Mouse (Mus musculus) midbrain, embryonic 10.5 days (tissue): ENCODE results near the gene Slfn5. TPM values are rescaled to one million over a fixed set of nuclear protein-coding genes. Genes with fewer than 3 reads are reported as not detected.
A peak's percentile ranks its signal among the peaks of the same experiment; 100 is the strongest.

Experiments
- DNase-seq: peaks from one replicate; pipeline ENCODE4 v3.0.0-alpha.2; 2017; ENCODE audit warnings: low spot score
- H3K27ac ChIP-seq: fragments of 300-500 bp; sonication (generic); replicated peaks from 2 replicates; pipeline ENCODE4 v1.5.1; 2016; ENCODE audit warnings: mild to moderate bottlenecking
- H3K27me3 ChIP-seq: fragments of 300-500 bp; sonication (generic); 2 replicates; pipeline ENCODE4 v1.6.1; 2016; ENCODE audit warnings: low read depth, mild to moderate bottlenecking; ENCODE audit not compliant: poor library complexity, severe bottlenecking
- H3K36me3 ChIP-seq: fragments of 300-500 bp; sonication (generic); 2 replicates; pipeline ENCODE4 v1.6.1; 2016; ENCODE audit warnings: mild to moderate bottlenecking, moderate library complexity
- H3K4me1 ChIP-seq: fragments of 300-500 bp; sonication (generic); 2 replicates; pipeline ENCODE4 v1.6.1; 2016
- H3K4me3 ChIP-seq: fragments of 300-500 bp; sonication (generic); 2 replicates; pipeline ENCODE4 v1.5.1; 2016; ENCODE audit warnings: mild to moderate bottlenecking, moderate library complexity
- H3K9me3 ChIP-seq: fragments of 300-500 bp; sonication (generic); replicated peaks from 2 replicates; pipeline ENCODE4 v1.6.1; 2016; ENCODE audit warnings: mild to moderate bottlenecking
- WGBS: fragments of 180-500 bp; shearing (Covaris S2); methylation state at CpG from one replicate; pipeline ENCODE4 v1.1.7; 2016; 5-methylcytosine and 5-hydroxymethylcytosine counted together
- polyA plus RNA-seq: library from polyadenylated mRNA; unstranded; fragments of >200 nt; fragmentation: Nextera tagmentation; extraction: Ambion mirVana; gene quantifications from 2 replicates; pipeline ENCODE4 v1.2.1, GENCODE M21; 2016

The Slfn5 gene
- 0.11 and 0.22 TPM in 2 replicates for polyA plus RNA-seq

GRCm38 (mm10) chr11:82950736-82951481, at the start of gene Slfn5:
Slfn5 (plus strand) TSS chr11:82951349.
- Histone ChIP-seq H3K36me3 (no peaks in the 10 kb centered on the region), H3K9me3 (no peaks in the 10 kb centered on the region), H3K4me1 (peaks cover 11% of the 10 kb centered on the region), H3K27ac (no peak within 1 kb of the TSS), H3K4me3 (peak within 1 kb of the TSS; percentile 35), H3K27me3 (peaks cover 56% of the 10 kb centered on the region)
- DNase-seq: no peak
- 11% methylated on average over 10 of the region's 10 CpGs for WGBS

- Histone ChIP-seq H3K36me3 (peaks cover 94% of the 10 kb centered on the region), H3K27me3 (no peaks in the 10 kb centered on the region), H3K4me1 (no peaks in the 10 kb centered on the region), H3K9me3 (no peaks in the 10 kb centered on the region), H3K27ac (no peak overlapping the region), H3K4me3 (no peak overlapping the region)
- DNase-seq: no peak
- 94% methylated on average over 20 of the region's 20 CpGs for WGBS
Observed at GRCm38 (mm10) chr11:82901606-82902310, 49.4 kb upstream of the Slfn5 start.

GRCm38 (mm10) chr11:82904952-82905351, 46.2 kb upstream of the Slfn5 start:
- WGBS: 70% methylated on average over 8 of the region's 8 CpGs
- no peak for DNase-seq
- H3K4me1 ChIP-seq: peaks cover 15% of the 10 kb centered on the region

GRCm38 (mm10) chr11:82905816-82906215, 45.3 kb upstream of the Slfn5 start:
- H3K27ac ChIP-seq: no peak overlapping the region
- 96% methylated on average over 5 of the region's 5 CpGs for WGBS
- H3K9me3 ChIP-seq: no peaks in the 10 kb centered on the region
- DNase-seq: no peak
- no peak overlapping the region for H3K4me3 ChIP-seq
- peaks cover 12% of the 10 kb centered on the region; the same call in 1 of the 2 replicates for H3K27me3 ChIP-seq
- peaks cover 60% of the 10 kb centered on the region for H3K36me3 ChIP-seq
- H3K4me1 ChIP-seq: peaks cover 15% of the 10 kb centered on the region

More at GRCm38 (mm10) chr11:82904952-82905351, 46.2 kb upstream of the Slfn5 start:
- H3K4me3 ChIP-seq: no peak overlapping the region
- no peak overlapping the region for H3K27ac ChIP-seq
- peaks cover 68% of the 10 kb centered on the region for H3K36me3 ChIP-seq
- H3K9me3 ChIP-seq: no peaks in the 10 kb centered on the region
- H3K27me3 ChIP-seq: peaks cover 8% of the 10 kb centered on the region; the same call in 1 of the 2 replicates

- Histone ChIP-seq H3K27ac (peak within 1 kb of the TSS; percentile 89), H3K4me3 (peak within 1 kb of the TSS; percentile 95), H3K9me3 (no peaks in the 10 kb centered on the region), H3K4me1 (peaks cover 15% of the 10 kb centered on the region), H3K36me3 (peaks cover 39% of the 10 kb centered on the region), H3K27me3 (peaks cover 20% of the 10 kb centered on the region)
- peak; percentile 93 for DNase-seq
- 2% methylated on average over 73 of the region's 73 CpGs for WGBS
Observed at GRCm38 (mm10) chr11:82907651-82908607, 43.2 kb upstream of the Slfn5 start, which contains the start of gene Nle1. Nle1 (minus strand) TSS chr11:82908411.

GRCm38 (mm10) chr11:82908608-82908989, 42.5 kb upstream of the Slfn5 start:
- Histone ChIP-seq H3K27ac (peak overlapping the region; percentile 89), H3K9me3 (no peaks in the 10 kb centered on the region), H3K4me1 (peaks cover 15% of the 10 kb centered on the region), H3K27me3 (peaks cover 26% of the 10 kb centered on the region), H3K36me3 (peaks cover 32% of the 10 kb centered on the region), H3K4me3 (peak overlapping the region; percentile 95)
- WGBS: 61% methylated on average over 10 of the region's 10 CpGs
- DNase-seq: no peak

GRCm38 (mm10) chr11:82910250-82910649, 40.9 kb upstream of the Slfn5 start, which contains the start of gene Unc45b:
Unc45b (plus strand) TSS chr11:82910550.
- DNase-seq: no peak
- Histone ChIP-seq H3K27ac (no peak within 1 kb of the TSS), H3K4me3 (no peak within 1 kb of the TSS), H3K36me3 (peaks cover 15% of the 10 kb centered on the region), H3K9me3 (no peaks in the 10 kb centered on the region), H3K4me1 (peaks cover 15% of the 10 kb centered on the region), H3K27me3 (peaks cover 36% of the 10 kb centered on the region)
- WGBS: 91% methylated on average over 4 of the region's 4 CpGs

GRCm38 (mm10) chr11:82910679-82911389, 40.3 kb upstream of the Slfn5 start:
- H3K36me3 ChIP-seq: peaks cover 10% of the 10 kb centered on the region
- peaks cover 15% of the 10 kb centered on the region for H3K4me1 ChIP-seq
- 84% methylated on average over 11 of the region's 11 CpGs for WGBS
- H3K27me3 ChIP-seq: peaks cover 36% of the 10 kb centered on the region
- no peak overlapping the region for H3K27ac ChIP-seq
- DNase-seq: no peak
- H3K9me3 ChIP-seq: no peaks in the 10 kb centered on the region
- no peak overlapping the region for H3K4me3 ChIP-seq

GRCm38 (mm10) chr11:82914711-82915352, 36.3 kb upstream of the Slfn5 start:
- no peaks in the 10 kb centered on the region for H3K36me3 ChIP-seq
- H3K4me3 ChIP-seq: peak overlapping the region; percentile 40
- H3K4me1 ChIP-seq: no peaks in the 10 kb centered on the region
- H3K27ac ChIP-seq: no peak overlapping the region
- DNase-seq: peak; percentile 84
- H3K27me3 ChIP-seq: peaks cover 37% of the 10 kb centered on the region; the same call in 1 of the 2 replicates
- WGBS: 10% methylated on average over 16 of the region's 16 CpGs
- H3K9me3 ChIP-seq: no peaks in the 10 kb centered on the region

- 56% methylated on average over 10 of the region's 10 CpGs for WGBS
- H3K4me3 ChIP-seq: no peak overlapping the region
- no peak overlapping the region for H3K27ac ChIP-seq
- no peaks in the 10 kb centered on the region for H3K4me1 ChIP-seq
- no peaks in the 10 kb centered on the region for H3K36me3 ChIP-seq
- H3K27me3 ChIP-seq: peaks cover 14% of the 10 kb centered on the region
- no peaks in the 10 kb centered on the region for H3K9me3 ChIP-seq
- DNase-seq: no peak
Observed at GRCm38 (mm10) chr11:82920768-82921167, 30.4 kb upstream of the Slfn5 start.

- H3K4me1 ChIP-seq: no peaks in the 10 kb centered on the region
- WGBS: 70% methylated on average over 4 of the region's 4 CpGs
- DNase-seq: no peak
- H3K36me3 ChIP-seq: no peaks in the 10 kb centered on the region
- no peaks in the 10 kb centered on the region for H3K9me3 ChIP-seq
- no peak overlapping the region for H3K27ac ChIP-seq
- no peak overlapping the region for H3K4me3 ChIP-seq
- H3K27me3 ChIP-seq: peaks cover 20% of the 10 kb centered on the region
Observed at GRCm38 (mm10) chr11:82921691-82922090, 29.5 kb upstream of the Slfn5 start.
